ENCODE assay signal across 25 mouse cellular contexts in the genomic region with DNA sequence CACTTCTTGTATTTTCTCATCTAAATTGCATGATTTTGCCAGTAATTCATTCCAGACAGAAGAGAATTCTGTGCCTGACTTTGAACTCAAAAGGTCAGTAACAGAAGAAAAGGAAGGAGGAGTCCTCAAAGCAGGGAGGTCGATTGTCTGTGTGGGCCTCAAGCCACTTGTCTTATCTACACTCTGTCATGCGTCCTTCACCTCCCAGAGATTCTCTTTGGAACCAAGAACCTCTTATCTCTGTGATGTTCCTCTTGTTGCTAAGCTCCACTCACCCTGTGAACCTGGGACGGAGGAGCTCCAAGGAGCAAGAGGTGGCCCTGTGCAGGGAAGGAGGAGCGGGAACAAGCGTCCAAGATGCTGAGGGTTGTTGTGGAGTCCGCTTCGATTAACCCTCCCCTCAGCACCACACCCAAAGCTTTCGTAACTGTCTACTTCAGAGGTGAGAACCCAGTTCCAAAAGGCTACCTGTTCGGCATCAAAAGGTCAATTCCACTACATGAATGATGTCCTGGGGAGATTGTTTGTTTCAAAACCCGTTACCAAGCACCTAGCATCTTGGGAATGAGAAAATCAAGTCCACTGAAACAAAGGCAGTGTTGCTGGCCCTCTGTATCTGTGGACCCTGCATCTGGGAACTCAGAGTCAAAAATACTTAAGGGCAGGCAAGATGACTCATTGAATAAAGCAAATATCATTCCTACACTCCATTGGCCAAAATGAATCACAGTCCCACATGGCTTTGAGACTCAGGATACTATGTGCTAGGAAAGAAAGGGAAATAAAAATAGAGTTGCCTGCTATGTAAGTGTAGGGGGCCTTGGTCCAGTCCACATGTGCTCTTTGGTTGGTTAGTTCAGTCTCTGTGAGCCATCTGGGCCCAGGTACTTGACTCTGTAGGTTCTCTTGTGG. TPM values are rescaled to one million over a fixed set of nuclear protein-coding genes. Genes with fewer than 3 reads are reported as not detected.
DNase-seq lines count a peak whose midpoint lies in the region; ATAC-seq and TF ChIP-seq lines count a peak whose summit lies in the region.
"Had no signal": no experiment of that assay in that cellular context is flagged by ENCODE, and none has a peak within 500 bp of the region (broad histone marks: within the 10 kb centered on the region; RNA-seq: fewer than 3 reads in every experiment).

A gene (plus strand): TSS at position 358 of the 912 bp plus-strand sequence.

- 45% methylated on average over 10 of the region's 10 CpGs for WGBS in liver, embryonic 12.5 days (ENCODE audit: insufficient replicate concordance)
- WGBS in hindbrain, embryonic 14.5 days, result 84% methylated on average over 10 of the region's 10 CpGs
- 84% methylated on average over 10 of the region's 10 CpGs for WGBS in hindbrain, embryonic 11.5 days

- no peak for TF ChIP-seq CTCF in testis, adult 2 months (IDR thresholded peaks at IDR 0.05; ENCODE audit: control insufficient read depth, insufficient read depth, insufficient replicate concordance, low read depth, low read length)

- peak; percentile 44; the same call in 1 of the 2 replicates for ATAC-seq in liver, embryonic 12.5 days
- ATAC-seq in hindbrain, embryonic 14.5 days (ENCODE audit: low FRiP score), result no peak
- ATAC-seq in hindbrain, embryonic 11.5 days (ENCODE audit: low FRiP score), result no peak
- ATAC-seq: activated CD4-positive, CD25-positive, alpha-beta regulatory T cell, adult 4 months; forebrain, embryonic 15.5 days; hindbrain, embryonic 16.5 days; inflammation-experienced regulatory T-cells, adult 6 months; Patski had no signal

- no peak within 1 kb of the TSS for H3K4me2 ChIP-seq in liver, embryonic 12.5 days
- H3K4me2 ChIP-seq in hindbrain, embryonic 14.5 days (replicated peaks), result no peak within 1 kb of the TSS
- no peak within 1 kb of the TSS for H3K4me2 ChIP-seq in hindbrain, embryonic 11.5 days (replicated peaks; ENCODE audit: low read depth, low read length)
- H3K4me2 ChIP-seq: embryonic facial prominence, embryonic 15.5 days; forebrain, embryonic 15.5 days; heart, embryonic 11.5 days; heart, embryonic 15.5 days had no signal

- DNase-seq in liver, result no peak
- DNase-seq in testis, postnatal 10 days (ENCODE audit: low spot score), result no peak
- DNase-seq in c-Kit-positive CD71-positive TER-119-positive erythroid progenitor cells, embryonic 14.5 days (ENCODE audit: low spot score), result peak; percentile 17
- DNase-seq in hindbrain, embryonic 14.5 days (ENCODE audit: low spot score), result no peak
- no peak for DNase-seq in hindbrain, embryonic 11.5 days (ENCODE audit: low spot score)
- DNase-seq: adrenal gland, adult 2 months; adrenal gland, postnatal 36 days; cerebellum, adult 11 months; cerebellum, adult 8-10 months; cerebellum, postnatal 14 days; embryo, embryonic 11 days; heart, adult 2 months; heart, postnatal 14 days had no signal

- no peaks in the 10 kb centered on the region for H3K9me3 ChIP-seq in liver, embryonic 12.5 days (replicated peaks)
- H3K9me3 ChIP-seq in hindbrain, embryonic 14.5 days (ENCODE audit: control insufficient read depth, low read length), result no peaks in the 10 kb centered on the region
- H3K9me3 ChIP-seq in hindbrain, embryonic 11.5 days (ENCODE audit: control insufficient read depth, low read length), result no peaks in the 10 kb centered on the region
- H3K9me3 ChIP-seq: embryonic facial prominence, embryonic 15.5 days; forebrain, embryonic 15.5 days; heart, embryonic 15.5 days; hindbrain, embryonic 10.5 days had no signal

- H3K27ac ChIP-seq in liver, embryonic 12.5 days, result no peak within 1 kb of the TSS
- H3K27ac ChIP-seq in testis, adult 2 months (ENCODE audit: control insufficient read depth, insufficient read depth, low read depth, low read length), result peak within 1 kb of the TSS; percentile 14; the same call in 1 of the 2 replicates
- H3K27ac ChIP-seq in hindbrain, embryonic 14.5 days, result no peak within 1 kb of the TSS
- H3K27ac ChIP-seq in hindbrain, embryonic 11.5 days (ENCODE audit: low read depth, low read length), result no peak within 1 kb of the TSS
- H3K27ac ChIP-seq: embryonic facial prominence, embryonic 15.5 days; forebrain, embryonic 15.5 days; heart, adult 2 months; heart, embryonic 15.5 days; hindbrain, embryonic 10.5 days had no signal

- H3K4me1 ChIP-seq in liver, embryonic 12.5 days, result peaks cover 27% of the 10 kb centered on the region
- H3K4me1 ChIP-seq in testis, adult 2 months (ENCODE audit: control insufficient read depth, insufficient read depth, low read length), result peaks cover 16% of the 10 kb centered on the region
- H3K4me1 ChIP-seq in hindbrain, embryonic 14.5 days (replicated peaks; ENCODE audit: control insufficient read depth, insufficient read depth, low read length), result peaks cover 11% of the 10 kb centered on the region
- peaks cover 4% of the 10 kb centered on the region; the same call in 1 of the 2 replicates for H3K4me1 ChIP-seq in hindbrain, embryonic 11.5 days (replicated peaks; ENCODE audit: control insufficient read depth, insufficient read depth, low read length)

- peaks cover 44% of the 10 kb centered on the region for H3K27me3 ChIP-seq in liver, embryonic 12.5 days (replicated peaks)
- H3K27me3 ChIP-seq in testis, adult 2 months (ENCODE audit: control insufficient read depth, insufficient read depth, low read length), result no peaks in the 10 kb centered on the region
- H3K27me3 ChIP-seq in hindbrain, embryonic 14.5 days (ENCODE audit: control insufficient read depth, insufficient read depth, low read length), result no peaks in the 10 kb centered on the region
- no peaks in the 10 kb centered on the region for H3K27me3 ChIP-seq in hindbrain, embryonic 11.5 days (ENCODE audit: control insufficient read depth, insufficient read depth, low read length)
- H3K27me3 ChIP-seq: embryonic facial prominence, embryonic 15.5 days; forebrain, embryonic 15.5 days; heart, embryonic 15.5 days; Patski had no signal

- no peak within 1 kb of the TSS for H3K9ac ChIP-seq in liver, embryonic 12.5 days
- no peak within 1 kb of the TSS for H3K9ac ChIP-seq in hindbrain, embryonic 14.5 days
- H3K9ac ChIP-seq in hindbrain, embryonic 11.5 days (ENCODE audit: low read depth, low read length), result no peak within 1 kb of the TSS
- H3K9ac ChIP-seq: embryonic facial prominence, embryonic 15.5 days; forebrain, embryonic 15.5 days; heart, embryonic 15.5 days had no signal

- peak; percentile 77; the same call in 1 of the 2 replicates for TF ChIP-seq POLR2A in testis, adult 2 months (IDR thresholded peaks at IDR 0.05; ENCODE audit: control insufficient read depth, low read depth, low read length)

- 0 out of 2 replicates have a peak, but pooled peaks cover 5% of the 10 kb centered on the region for H3K36me3 ChIP-seq in liver, embryonic 12.5 days
- no peaks in the 10 kb centered on the region; the same call in 1 of the 2 replicates for H3K36me3 ChIP-seq in testis, adult 2 months (ENCODE audit: control insufficient read depth, insufficient read depth, low read length)
- no peaks in the 10 kb centered on the region for H3K36me3 ChIP-seq in hindbrain, embryonic 14.5 days (replicated peaks; ENCODE audit: control insufficient read depth, insufficient read depth)
- H3K36me3 ChIP-seq in hindbrain, embryonic 11.5 days (ENCODE audit: control insufficient read depth, insufficient read depth, low read length), result no peaks in the 10 kb centered on the region
- H3K36me3 ChIP-seq: embryonic facial prominence, embryonic 15.5 days; forebrain, embryonic 15.5 days; heart, embryonic 15.5 days; hindbrain, embryonic 10.5 days had no signal

- H3K4me3 ChIP-seq in liver, embryonic 12.5 days, result no peak within 1 kb of the TSS
- H3K4me3 ChIP-seq in testis, adult 2 months (ENCODE audit: control insufficient read depth, low read depth, low read length), result peak within 1 kb of the TSS; percentile 79
- no peak within 1 kb of the TSS for H3K4me3 ChIP-seq in hindbrain, embryonic 14.5 days (replicated peaks; ENCODE audit: low read length)
- H3K4me3 ChIP-seq in hindbrain, embryonic 11.5 days (ENCODE audit: low read depth, low read length), result no peak within 1 kb of the TSS
- H3K4me3 ChIP-seq: embryonic facial prominence, embryonic 15.5 days; erythroblast, embryonic 14.5 days; forebrain, embryonic 15.5 days; heart, adult 2 months; heart, embryonic 15.5 days; hindbrain, embryonic 10.5 days had no signal

RNA-seq across cellular contexts. Expression of the gene that starts here (rescaled TPM):
- polyA plus RNA-seq in liver, embryonic 12.5 days (2016; fragmentation: Nextera tagmentation; extraction: Ambion mirVana), result 0.35 and 0.37 TPM in 2 replicates
- polyA plus RNA-seq in testis, adult 2 months (2012; rRNA removed), result 80.7 and 80.9 TPM in 2 replicates
- 1.5 and 1.8 TPM in 2 replicates for polyA plus RNA-seq in hindbrain, embryonic 14.5 days (2014; fragmentation: Nextera tagmentation; extraction: Ambion mirVana)
- polyA plus RNA-seq in hindbrain, embryonic 11.5 days (2014; fragmentation: Nextera tagmentation; extraction: Ambion mirVana), result 1.1 and 1.2 TPM in 2 replicates
- polyA plus RNA-seq: erythroblast, embryonic 14.5 days had no signal

Comparison
In these comparisons a context has a peak if more than half of its experiments do, and no peak if none do; other contexts are left out.
1. RNA of the gene that starts here (polyA plus RNA-seq): 80.7 to 80.9 TPM in testis, adult 2 months; 1.5 to 1.8 TPM in hindbrain, embryonic 14.5 days, 1.1 to 1.2 TPM in hindbrain, embryonic 11.5 days and 0.35 to 0.37 TPM in liver, embryonic 12.5 days; every median in the first group is over 10 times any median in the second.
2. Peak in ATAC-seq in liver, embryonic 12.5 days; RNA of the gene not detected or under 1 TPM.